Mouse (Mus musculus) hindbrain, embryonic 10.5 days (tissue): ENCODE results near the gene Cdk2ap1. TPM values are rescaled to one million over a fixed set of nuclear protein-coding genes. Genes with fewer than 3 reads are reported as not detected.
"Not testable (repeated sequence)": the region's sequence is repeated elsewhere in the genome, so short reads cannot be mapped to it uniquely, and the experiment has no call there.

Source experiments
- DNase-seq: peaks from one replicate; pipeline ENCODE4 v3.0.0-alpha.2; 2017; ENCODE audit warnings: low spot score
- H3K27ac ChIP-seq: fragments of 300-500 bp; sonication (generic); 2 replicates; pipeline ENCODE4 v1.5.1; 2016; ENCODE audit warnings: mild to moderate bottlenecking, moderate library complexity
- H3K27me3 ChIP-seq: fragments of 300-500 bp; sonication (generic); 2 replicates; pipeline ENCODE4 v1.6.1; 2016; ENCODE audit warnings: mild to moderate bottlenecking; ENCODE audit not compliant: poor library complexity, insufficient read depth, severe bottlenecking
- H3K36me3 ChIP-seq: fragments of 300-500 bp; sonication (generic); 2 replicates; pipeline ENCODE4 v1.6.1; 2016; ENCODE audit warnings: mild to moderate bottlenecking, moderate library complexity
- H3K4me1 ChIP-seq: fragments of 300-500 bp; sonication (generic); replicated peaks from 2 replicates; pipeline ENCODE4 v1.6.1; 2016; ENCODE audit warnings: mild to moderate bottlenecking
- H3K4me3 ChIP-seq: fragments of 300-500 bp; sonication (generic); 2 replicates; pipeline ENCODE4 v1.5.1; 2016; ENCODE audit warnings: mild to moderate bottlenecking, moderate library complexity
- H3K9me3 ChIP-seq: fragments of 300-500 bp; sonication (generic); 2 replicates; pipeline ENCODE4 v1.6.1; 2016; ENCODE audit warnings: mild to moderate bottlenecking, moderate library complexity
- WGBS: fragments of 180-500 bp; shearing (Covaris S2); methylation state at CpG from one replicate; pipeline ENCODE4 v1.1.7; 2016; 5-methylcytosine and 5-hydroxymethylcytosine counted together
- polyA plus RNA-seq: library from polyadenylated mRNA; unstranded; fragments of >200 nt; fragmentation: Nextera tagmentation; extraction: Ambion mirVana; gene quantifications from 2 replicates; pipeline ENCODE4 v1.2.1, GENCODE M21; 2016

Cdk2ap1 gene
- polyA plus RNA-seq, 1 experiment from 2014 or later = 95.2 TPM

- H3K36me3 ChIP-seq = peaks cover 78% of the 10 kb centered on the region
- WGBS = 94% methylated on average over 6 of the region's 6 CpGs
- not testable (repeated sequence) for H3K27me3 ChIP-seq, DNase-seq, H3K4me1 ChIP-seq, H3K9me3 ChIP-seq, H3K4me3 ChIP-seq, H3K27ac ChIP-seq
Measured at GRCm38 (mm10) chr5:124302853-124303252, 60.0 kb downstream of the Cdk2ap1 start.

DNA sequence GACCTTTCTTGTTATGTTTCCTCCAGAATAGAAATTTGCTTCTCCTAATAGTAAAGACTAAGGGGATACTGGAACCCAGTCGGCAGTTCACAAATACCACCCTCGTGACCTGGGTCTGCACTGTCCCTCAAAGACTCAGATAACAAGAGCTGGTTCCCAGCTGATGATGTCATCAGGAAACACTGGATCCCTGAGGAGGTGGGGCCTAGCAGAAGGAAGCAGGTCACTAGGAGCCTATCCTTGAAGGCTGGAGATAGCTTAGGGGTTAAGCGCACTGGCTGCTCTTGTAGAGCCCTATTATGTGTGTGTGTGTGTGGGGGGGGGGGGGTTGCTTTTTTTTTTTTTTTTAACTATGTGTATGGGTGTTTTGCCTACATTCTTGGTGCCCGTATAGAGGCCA lies 62.8 kb downstream of the Cdk2ap1 start:
- Histone ChIP-seq H3K4me3 (no peak overlapping the region), H3K27me3 (no peaks in the 10 kb centered on the region), H3K36me3 (peaks cover 77% of the 10 kb centered on the region), H3K4me1 (no peaks in the 10 kb centered on the region), H3K27ac (no peak overlapping the region), H3K9me3 (no peaks in the 10 kb centered on the region)
- 85% methylated on average over 4 of the region's 4 CpGs for WGBS
- DNase-seq = no peak

DNA sequence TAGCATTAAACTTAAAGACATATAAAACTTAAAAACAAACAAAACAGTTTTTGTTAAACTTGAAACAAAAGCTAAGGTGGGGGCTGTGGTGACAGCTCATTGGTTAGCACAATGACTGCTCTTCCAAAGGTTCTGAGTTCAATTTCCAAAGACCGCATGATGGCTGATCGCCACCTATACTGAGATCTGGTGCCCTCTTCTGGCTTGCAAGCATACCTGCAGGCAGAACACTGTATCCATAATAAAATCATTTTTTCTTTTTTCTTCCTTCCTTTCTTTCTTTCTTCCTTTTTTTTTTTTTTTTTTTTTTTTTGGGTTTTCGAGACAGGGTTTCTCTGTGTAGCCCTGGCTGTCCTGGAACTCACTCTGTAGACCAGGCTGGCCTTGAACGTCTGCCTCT lies 63.6 kb downstream of the Cdk2ap1 start:
- peaks cover 78% of the 10 kb centered on the region for H3K36me3 ChIP-seq
- not testable (repeated sequence) for DNase-seq, H3K4me1 ChIP-seq, H3K4me3 ChIP-seq, H3K27me3 ChIP-seq, H3K9me3 ChIP-seq, H3K27ac ChIP-seq
- 69% methylated on average over 4 of the region's 4 CpGs for WGBS

DNA sequence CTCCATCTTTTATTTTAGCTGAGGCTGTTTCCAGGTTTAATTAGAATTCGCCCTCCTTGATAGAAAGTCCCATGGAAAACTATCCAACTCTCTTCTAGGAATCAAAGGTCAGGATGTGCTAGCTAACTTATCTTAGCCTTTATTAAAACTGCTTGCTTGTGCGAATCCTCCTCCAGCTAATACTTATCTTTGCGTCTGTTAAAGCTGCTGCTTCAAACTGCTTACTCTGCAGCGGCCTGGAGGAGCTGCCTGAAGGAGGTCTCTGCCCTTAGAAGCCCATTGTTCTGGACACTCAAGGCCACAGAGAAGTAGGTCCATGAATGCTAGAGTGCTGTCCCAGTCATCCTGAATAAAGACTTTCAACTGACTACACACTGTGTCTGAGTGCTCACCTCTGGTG lies 66.4 kb downstream of the Cdk2ap1 start:
- no peak for DNase-seq
- no peaks in the 10 kb centered on the region for H3K4me1 ChIP-seq
- H3K36me3 ChIP-seq = peaks cover 85% of the 10 kb centered on the region
- H3K27me3 ChIP-seq = no peaks in the 10 kb centered on the region
- H3K9me3 ChIP-seq = no peaks in the 10 kb centered on the region
- WGBS = 95% methylated on average over 4 of the region's 4 CpGs
- H3K4me3 ChIP-seq = no peak overlapping the region
- H3K27ac ChIP-seq = no peak overlapping the region

Other genes starting within 250 kb of the Cdk2ap1 start
- 117 and 126 TPM in 2 replicates for gene Arl6ip4, start 247.0 kb downstream of the Cdk2ap1 start, polyA plus RNA-seq
- 3.2 and 3.6 TPM in 2 replicates for gene Pitpnm2, start 113.3 kb downstream of the Cdk2ap1 start, polyA plus RNA-seq
- 17.3 and 19.3 TPM in 2 replicates for gene Mphosph9, start 35.1 kb downstream of the Cdk2ap1 start, polyA plus RNA-seq
- 26.9 and 27.7 TPM in 2 replicates for gene 2810006K23Rik, start 35.0 kb downstream of the Cdk2ap1 start, polyA plus RNA-seq
- gene Sbno1, start 62.9 kb upstream of the Cdk2ap1 start, polyA plus RNA-seq = 84.6 and 86.6 TPM in 2 replicates
- gene Kmt5a, start 76.8 kb upstream of the Cdk2ap1 start, polyA plus RNA-seq = 34.3 and 43.7 TPM in 2 replicates
- 21.5 and 23.1 TPM in 2 replicates for gene Rilpl2, start 115.3 kb upstream of the Cdk2ap1 start, polyA plus RNA-seq
- 29.7 and 35.4 TPM in 2 replicates for gene Snrnp35, start 120.1 kb upstream of the Cdk2ap1 start, polyA plus RNA-seq
- 19.6 and 22.8 TPM in 2 replicates for gene Rilpl1, start 168.3 kb upstream of the Cdk2ap1 start, polyA plus RNA-seq
- 396 and 457 TPM in 2 replicates for gene Tmed2, start 177.6 kb upstream of the Cdk2ap1 start, polyA plus RNA-seq
- gene Ddx55, start 189.8 kb upstream of the Cdk2ap1 start, polyA plus RNA-seq = 19.2 and 19.6 TPM in 2 replicates
- gene Eif2b1, start 216.0 kb upstream of the Cdk2ap1 start, polyA plus RNA-seq = 81.6 and 84.9 TPM in 2 replicates
- 81.4 and 98.7 TPM in 2 replicates for gene Gtf2h3, start 216.1 kb upstream of the Cdk2ap1 start, polyA plus RNA-seq